Mouse (Mus musculus) c-Kit-positive CD71-positive TER-119-positive erythroid progenitor cells, embryonic 14.5 days (primary cell): Measurements from ENCODE around the gene Scaf1.

Source experiments
- DNase-seq: peaks from one replicate; pipeline ENCODE4 v3.0.0-alpha.2; 2013; ENCODE audit warnings: low spot score

The Scaf1 gene

GRCm38 (mm10) chr7:44984833-44985164 lies 31.4 kb downstream of the Scaf1 start:
- DNase-seq, result no peak

GRCm38 (mm10) chr7:44983944-44984832 lies 32.0 kb downstream of the Scaf1 start:
- no peak for DNase-seq

DNA sequence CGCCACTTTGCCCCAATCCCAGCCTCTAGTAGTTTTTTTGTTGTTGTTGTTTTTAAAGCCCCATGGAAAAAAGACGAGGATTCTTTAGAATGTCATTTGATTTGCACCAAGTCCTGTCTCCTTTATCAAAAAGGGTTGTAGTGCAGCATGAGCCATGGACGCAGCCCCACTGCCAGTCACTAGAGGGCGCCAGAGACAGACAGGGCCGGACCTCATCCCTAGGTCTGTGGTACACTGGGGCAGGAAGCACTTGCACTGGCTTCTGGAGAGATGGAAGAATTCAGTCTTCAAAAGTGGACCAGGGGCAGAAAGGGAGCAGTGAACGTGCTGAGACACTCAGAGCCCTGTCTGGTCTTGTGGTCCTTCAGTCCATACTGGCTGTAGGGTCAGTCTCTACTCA lies 33.1 kb downstream of the Scaf1 start:
- peak; percentile 79 for DNase-seq

DNA sequence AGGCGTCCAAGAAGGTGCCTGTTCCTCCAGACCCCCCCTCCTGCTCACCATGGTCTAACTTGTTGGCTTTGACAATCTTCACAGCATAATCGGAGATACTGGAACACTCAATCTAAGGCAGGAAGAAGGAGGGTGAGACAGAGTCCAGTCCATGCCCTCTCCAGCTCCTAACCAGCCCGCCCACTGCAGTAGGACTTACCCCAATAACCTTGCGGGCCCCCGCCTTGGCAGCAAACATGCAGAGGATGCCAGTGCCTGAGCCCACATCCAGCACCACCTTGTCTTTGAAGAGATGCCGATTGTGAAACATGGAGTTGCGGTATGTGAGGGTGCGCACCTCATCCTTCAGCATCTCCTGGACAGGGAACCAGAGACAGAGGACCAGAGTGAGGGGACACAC lies 34.6 kb downstream of the Scaf1 start:
- DNase-seq, result no peak

- DNase-seq, result no peak
These were observed 37.9 kb downstream of the Scaf1 start for GRCm38 (mm10) chr7:44978300-44978699.

- no peak for DNase-seq
These were observed 41.1 kb downstream of the Scaf1 start for GRCm38 (mm10) chr7:44975117-44975419.

DNA sequence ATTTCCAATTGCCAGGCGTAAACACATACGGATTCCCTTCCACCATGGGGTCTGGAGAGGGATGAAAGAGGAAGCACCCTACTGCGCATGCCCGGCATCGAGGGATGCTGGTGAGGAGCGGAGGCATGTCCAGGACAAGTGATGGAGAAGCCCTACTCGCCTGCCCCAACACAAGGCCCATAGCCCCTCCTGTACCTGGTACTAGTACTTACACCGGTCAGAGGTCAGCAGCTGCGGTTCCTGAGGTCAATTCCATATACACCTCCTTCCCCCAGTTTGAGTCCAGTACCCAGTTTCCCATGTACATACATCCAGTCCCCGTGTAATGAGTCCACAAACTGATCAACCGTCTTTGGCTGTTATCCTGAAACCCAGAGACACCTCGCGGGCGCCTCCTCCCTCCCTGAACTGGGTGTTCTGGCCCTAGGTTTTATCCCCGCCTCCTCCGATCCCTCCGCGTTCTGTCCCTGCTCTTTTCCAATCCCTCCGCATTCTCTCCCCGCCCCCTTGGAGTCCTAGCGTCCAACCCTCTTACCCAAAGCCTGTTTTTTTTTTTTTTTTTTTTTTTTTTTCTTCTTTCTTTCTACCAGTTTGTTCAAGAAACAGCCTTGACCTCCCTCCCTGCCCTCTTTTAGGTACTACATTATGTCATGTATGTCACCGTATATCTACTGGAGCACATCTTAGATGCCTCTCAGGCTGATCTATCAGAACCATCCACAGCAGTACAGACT lies 41.6 kb downstream of the Scaf1 start, which contains the start of gene Cpt1c:
Gene Cpt1c, minus strand, starts transcription at position 469 of the 734 bp plus-strand sequence.
- DNase-seq, result peak; percentile 79

DNA sequence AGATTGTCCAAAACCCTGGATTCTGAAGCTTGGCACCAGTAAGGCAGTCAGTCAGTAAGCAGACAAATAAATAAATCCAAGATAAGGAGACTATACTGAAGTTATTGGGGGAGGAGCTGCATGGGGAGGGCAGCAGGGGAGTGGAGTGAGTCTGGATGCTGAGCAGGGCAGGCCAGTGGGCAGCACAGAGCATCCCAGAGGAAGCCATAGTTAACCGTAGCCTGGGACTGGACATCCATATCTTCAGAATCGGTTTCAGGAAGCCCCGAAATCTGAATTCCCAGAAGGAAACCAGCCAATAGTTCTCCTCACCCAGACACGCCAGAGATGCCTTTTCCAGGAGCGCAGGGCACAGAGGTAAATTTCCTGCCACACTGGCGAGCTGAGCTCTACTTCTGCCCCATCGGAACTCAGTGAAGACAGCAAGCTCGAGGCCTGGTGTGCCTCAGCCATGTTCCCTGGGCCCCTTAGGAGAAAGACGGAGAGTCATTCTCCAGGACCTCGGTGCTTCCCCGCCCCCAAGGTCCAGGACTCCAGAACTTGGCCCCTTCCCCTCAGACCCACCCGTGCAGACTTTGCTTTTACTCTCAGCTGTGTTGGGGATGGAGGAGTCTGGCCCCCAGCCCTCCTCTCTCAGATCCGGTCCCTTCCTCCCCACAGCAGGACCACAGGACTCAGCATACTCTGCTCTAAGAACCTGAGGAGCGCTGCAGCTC lies 42.6 kb downstream of the Scaf1 start:
- no peak for DNase-seq

- DNase-seq, result no peak
These were observed 45.0 kb downstream of the Scaf1 start for GRCm38 (mm10) chr7:44971142-44971541.

DNA sequence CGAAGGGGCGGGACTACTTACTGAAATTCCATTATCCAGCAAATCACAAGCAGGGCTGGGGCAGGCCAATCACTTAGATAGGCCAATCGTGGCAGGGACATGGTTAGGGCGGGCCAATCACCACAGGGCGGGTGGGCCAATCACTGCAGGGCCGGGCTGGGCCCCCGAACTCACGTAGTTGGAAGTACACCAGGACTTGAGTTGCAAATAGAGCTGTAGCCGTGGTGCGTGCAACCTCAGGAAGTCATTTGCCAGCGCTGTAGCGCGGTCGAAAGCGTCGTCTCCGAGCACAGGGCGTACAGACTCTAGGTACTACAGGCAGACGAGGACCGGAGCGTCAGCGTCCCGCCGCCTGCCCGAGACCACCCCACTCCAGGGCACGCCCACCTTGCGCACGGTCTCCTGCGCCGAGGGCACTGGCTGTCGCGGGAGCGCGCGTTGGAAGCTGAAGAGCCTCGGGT lies 45.9 kb downstream of the Scaf1 start:
- peak; percentile 66 for DNase-seq

DNA sequence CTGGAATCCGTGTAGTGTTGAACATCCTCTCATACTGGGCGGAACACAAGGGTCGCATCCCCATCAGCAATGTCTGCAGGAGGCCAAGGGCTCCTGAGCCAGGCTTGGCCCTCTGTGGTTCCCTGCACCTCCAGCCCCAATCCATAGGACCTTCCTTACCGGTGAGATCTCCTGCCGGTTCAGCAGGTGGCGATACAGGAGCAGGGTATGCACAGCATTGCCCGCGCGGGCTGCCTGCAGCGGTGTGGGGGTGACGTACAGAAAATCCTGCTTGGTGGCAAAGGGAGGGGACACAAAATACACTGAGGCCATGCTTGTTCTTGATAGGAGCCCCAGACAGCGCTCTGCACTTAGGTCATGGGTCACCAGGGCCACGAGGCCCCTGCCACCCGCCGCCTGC lies 49.5 kb downstream of the Scaf1 start:
- DNase-seq, result no peak

GRCm38 (mm10) chr7:44965975-44966374 lies 50.2 kb downstream of the Scaf1 start:
- DNase-seq, result no peak

DNA sequence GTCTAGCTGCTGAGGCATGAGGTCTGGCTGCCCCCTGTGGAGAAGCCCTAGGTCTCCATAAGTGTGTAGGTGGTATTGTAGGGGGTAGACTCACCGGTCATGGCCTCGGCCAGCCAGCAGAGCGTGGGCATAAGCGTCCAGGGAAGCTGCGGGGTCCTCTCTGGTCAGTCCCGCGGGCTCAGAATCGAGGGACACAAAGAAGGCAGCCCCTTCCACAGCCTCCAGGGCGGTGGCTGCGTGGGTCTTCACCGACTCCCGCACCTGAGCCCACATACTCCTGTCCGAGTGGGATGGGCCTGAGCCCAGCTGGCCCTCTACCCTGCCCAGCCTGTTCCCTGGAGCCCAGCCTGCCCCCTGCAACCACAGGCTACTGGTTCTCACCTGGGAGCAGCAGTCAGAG lies 51.2 kb downstream of the Scaf1 start:
- no peak for DNase-seq

- no peak for DNase-seq
These were observed 53.3 kb downstream of the Scaf1 start for GRCm38 (mm10) chr7:44962831-44963230.

DNA sequence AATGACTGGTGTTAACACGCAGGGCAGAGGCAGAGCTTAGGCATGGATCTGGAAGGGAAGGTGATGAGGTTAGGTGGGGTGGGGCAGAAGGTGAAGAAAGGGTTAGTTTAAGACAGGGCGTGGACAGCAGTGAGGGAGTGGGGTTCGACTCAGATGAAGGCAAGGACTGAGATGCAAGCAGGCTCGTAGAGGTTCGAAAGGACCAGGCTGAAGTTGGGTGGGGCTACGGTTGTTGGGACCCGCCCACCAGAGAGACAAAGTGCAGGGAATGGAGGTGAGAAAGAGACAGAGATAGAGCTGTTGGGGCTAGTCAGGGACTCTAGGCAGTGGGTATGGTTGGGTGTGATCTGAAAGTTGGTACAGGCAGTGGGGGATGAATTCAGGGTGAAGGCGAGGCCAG lies 53.8 kb downstream of the Scaf1 start:
- no peak for DNase-seq

DNA sequence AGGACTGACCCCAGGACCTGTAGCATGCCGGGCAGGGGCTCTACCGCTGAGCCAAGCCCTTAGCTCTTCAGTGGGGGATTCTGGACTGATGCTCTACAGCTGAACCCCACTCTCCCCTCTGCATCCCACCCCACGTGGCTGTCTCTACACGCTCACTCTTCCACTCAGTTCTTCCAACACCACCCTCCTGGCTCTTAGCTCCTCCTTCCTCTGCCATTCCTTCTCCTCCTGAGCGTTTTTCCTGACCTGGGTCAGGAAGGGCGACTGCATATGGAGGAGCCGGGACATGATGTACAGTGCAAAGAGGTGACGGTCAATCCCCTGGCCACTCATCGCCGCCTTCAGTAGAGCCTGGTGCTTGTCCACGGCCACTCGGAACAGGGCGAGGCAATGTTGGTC lies 55.7 kb downstream of the Scaf1 start:
- no peak for DNase-seq

DNA sequence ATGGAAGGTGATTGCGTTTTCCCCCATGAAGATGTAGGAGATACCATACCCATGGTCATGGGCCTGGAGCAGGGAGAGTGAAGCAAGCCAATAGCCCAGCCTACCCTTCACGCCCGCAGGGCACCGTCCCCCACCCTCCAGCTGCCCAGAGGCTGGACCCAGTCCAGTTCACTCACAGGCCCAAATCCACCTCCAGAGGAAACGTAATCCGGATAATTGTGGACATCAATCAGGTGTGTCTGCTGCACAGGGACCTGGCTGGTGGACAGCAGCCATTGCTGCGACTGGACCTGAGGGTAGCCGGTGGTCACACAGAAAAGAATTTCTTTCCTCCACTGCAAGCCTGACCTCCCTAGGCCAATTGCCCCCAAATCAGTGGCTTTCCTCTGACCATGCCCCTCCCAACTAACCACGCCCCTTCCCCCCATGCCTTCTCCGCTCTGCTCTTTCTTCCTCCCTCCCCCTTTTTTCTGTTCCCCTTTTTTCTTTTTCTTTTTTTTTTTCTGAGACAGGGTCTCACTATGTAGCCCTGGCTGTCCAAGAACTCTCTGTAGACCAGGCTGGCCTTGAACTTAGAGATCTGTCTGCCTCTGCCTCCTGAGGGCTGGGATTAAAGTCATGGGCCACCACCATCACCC lies 56.2 kb downstream of the Scaf1 start:
- DNase-seq, result no peak

DNA sequence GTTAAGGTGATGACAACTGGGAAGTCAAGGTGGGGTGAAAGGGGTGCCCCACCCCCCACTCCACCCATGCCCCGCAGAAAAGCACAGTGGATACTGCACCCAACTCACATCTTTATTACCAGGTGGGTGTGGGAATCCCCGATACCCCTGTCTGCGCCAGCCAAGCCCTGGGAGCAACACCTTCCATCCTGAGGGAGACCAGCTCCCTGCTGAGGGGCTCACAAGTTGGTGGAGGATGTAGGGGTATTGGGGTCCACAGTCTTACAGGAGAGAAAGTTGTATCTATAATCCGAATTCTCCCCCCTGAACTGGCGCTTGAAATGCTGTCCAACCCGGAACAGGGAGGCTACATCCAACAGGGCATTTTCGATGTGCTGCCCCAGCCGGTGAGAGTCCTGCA lies 56.9 kb downstream of the Scaf1 start:
- DNase-seq, result no peak

- DNase-seq, result no peak
These were observed 58.0 kb downstream of the Scaf1 start for GRCm38 (mm10) chr7:44958208-44958607.

GRCm38 (mm10) chr7:44957183-44957835 lies 58.9 kb downstream of the Scaf1 start:
- no peak for DNase-seq

DNA sequence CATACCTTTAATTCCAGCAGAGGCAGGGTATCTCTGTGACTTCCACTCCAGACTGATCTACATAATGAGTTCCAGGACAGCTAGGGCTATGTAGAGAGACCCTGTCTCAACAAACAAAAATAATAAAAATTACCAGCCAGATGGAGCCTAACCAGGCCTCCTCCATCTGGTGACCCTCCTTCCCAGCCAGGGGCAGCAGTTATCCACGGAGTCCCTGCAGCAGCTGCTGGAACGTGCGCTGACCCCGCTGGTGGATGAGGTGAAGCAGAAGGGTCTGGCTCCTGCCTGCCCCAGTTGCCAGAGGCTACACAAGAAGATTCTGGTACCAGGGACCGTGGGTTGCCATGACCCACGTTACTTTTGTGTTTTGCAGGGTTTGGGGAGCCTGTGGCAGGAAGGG lies 59.9 kb downstream of the Scaf1 start:
- DNase-seq, result no peak

- DNase-seq, result no peak
These were observed 60.5 kb downstream of the Scaf1 start for GRCm38 (mm10) chr7:44955628-44956027.
